Mouse (Mus musculus) olfactory bulb, adult 2 months (tissue): ENCODE measurements around the gene Bcas1.

Source experiments
- CTCF ChIP-seq: fragments of 200-500 bp; IDR thresholded peaks from 2 replicates; pipeline ENCODE4 v1.5.1; 2012; ENCODE audit warnings: low read depth, mild to moderate bottlenecking, low read length, moderate library complexity; ENCODE audit not compliant: insufficient read depth
- POLR2A ChIP-seq: fragments of 200-500 bp; IDR thresholded peaks from 2 replicates; pipeline ENCODE4 v1.6.1; 2012; ENCODE audit warnings: mild to moderate bottlenecking, low read depth, low read length, moderate library complexity; ENCODE audit not compliant: insufficient read depth

DNA sequence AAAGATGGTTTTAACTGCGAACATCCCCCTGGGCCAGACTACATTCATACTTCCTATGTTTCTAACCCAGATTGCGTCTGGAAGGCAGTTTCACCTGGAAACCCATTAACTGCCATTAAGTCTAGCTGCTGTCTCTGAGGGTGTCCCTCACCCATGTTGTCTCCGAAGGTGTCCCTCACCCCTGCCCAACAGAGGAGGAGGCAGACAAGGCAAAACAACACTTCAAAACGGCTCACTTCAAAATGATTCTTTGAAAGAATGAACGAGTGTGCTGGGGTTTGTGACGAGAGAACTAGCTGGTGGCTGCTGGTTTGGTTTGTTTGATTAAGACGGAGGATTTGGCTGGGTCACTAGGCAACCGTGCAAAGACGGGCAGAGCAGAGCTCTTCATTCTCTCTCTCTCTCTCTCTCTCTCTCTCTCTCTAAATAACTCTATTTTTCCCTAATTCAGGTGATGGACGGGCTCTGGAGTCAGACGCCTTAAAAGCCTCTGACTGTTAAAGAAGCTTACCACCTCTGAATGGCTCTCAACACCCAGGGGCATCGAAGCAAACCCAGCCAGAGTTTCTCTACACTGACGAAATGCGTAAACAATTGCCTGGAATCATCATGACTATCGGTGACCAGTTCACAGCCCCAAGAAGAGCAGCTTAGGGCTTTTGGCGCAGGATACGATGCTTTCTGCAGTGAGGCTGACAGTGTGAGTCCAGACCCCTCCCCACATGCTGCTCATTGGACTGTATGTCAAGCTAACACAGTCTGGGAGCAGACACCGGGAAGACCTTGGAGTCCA is 22.7 kb downstream of the Bcas1 start:
- TF ChIP-seq CTCF (no peak), POLR2A (no peak)
